Mouse (Mus musculus) ES-Bruce4 (cell line): Measurements from ENCODE around the gene Lrmda.

Experiments used
- CTCF ChIP-seq: IDR thresholded peaks from one replicate; pipeline ENCODE4 v1.8.1; 2011; ENCODE audit warnings: low read depth, low read length
- POLR2A ChIP-seq: IDR thresholded peaks from one replicate; pipeline ENCODE4 v1.8.1; 2011; ENCODE audit warnings: low read length; ENCODE audit not compliant: insufficient read depth

DNA sequence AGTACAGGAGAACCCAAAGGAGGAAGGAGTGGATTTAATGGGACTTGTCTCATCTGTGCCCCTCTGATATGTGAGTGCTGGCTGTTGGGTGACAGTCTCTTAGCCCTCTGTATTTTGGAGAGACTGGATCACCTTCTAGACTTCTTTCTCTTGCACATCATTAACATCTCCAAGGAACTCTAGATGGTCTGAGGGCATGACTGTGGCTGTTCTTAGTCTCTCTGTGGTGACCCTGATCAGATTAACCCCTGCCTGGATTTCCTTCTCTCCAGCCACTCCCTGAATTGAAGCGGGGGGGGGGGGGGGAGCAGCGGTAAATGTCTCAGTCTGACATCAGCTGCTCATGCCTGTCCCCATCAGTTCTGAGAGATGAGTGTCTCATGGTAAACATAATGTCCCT lies 528.8 kb downstream of the Lrmda start:
- no peak for TF ChIP-seq CTCF
- TF ChIP-seq POLR2A, result no peak
